Mouse (Mus musculus) hindbrain, embryonic 11.5 days (tissue): ENCODE results near the gene Bnc2. TPM values are rescaled to one million over a fixed set of nuclear protein-coding genes. Genes with fewer than 3 reads are reported as not detected.

ENCODE experiments used
- ATAC-seq: fragments of 200-750 bp; cut with Nextera tagmentation; 2 replicates; pipeline ENCODE4 v1.8.0; 2017; ENCODE audit warnings: mild to moderate bottlenecking, moderate TSS enrichment, moderate library complexity; ENCODE audit not compliant: low FRiP score
- DNase-seq: peaks from one replicate; pipeline ENCODE4 v3.0.0-alpha.2; 2015; ENCODE audit warnings: low spot score
- H3K27ac ChIP-seq: fragments of 300-500 bp; sonication (generic); 2 replicates; pipeline ENCODE4 v1.5.1; 2014; ENCODE audit warnings: mild to moderate bottlenecking, low read depth, low read length
- H3K27me3 ChIP-seq: fragments of 300-500 bp; sonication (generic); 2 replicates; pipeline ENCODE4 v1.6.1; 2014; ENCODE audit warnings: mild to moderate bottlenecking, low read length, moderate library complexity, mixed read lengths; ENCODE audit not compliant: control insufficient read depth, insufficient read depth
- H3K36me3 ChIP-seq: fragments of 300-500 bp; sonication (generic); 2 replicates; pipeline ENCODE4 v1.6.1; 2014; ENCODE audit warnings: mild to moderate bottlenecking, low read length, moderate library complexity, mixed read lengths; ENCODE audit not compliant: control insufficient read depth, insufficient read depth
- H3K4me1 ChIP-seq: fragments of 300-500 bp; sonication (generic); replicated peaks from 2 replicates; pipeline ENCODE4 v1.6.1; 2014; ENCODE audit warnings: low read length, mixed read lengths; ENCODE audit not compliant: control insufficient read depth, insufficient read depth
- H3K4me2 ChIP-seq: fragments of 300-500 bp; sonication (generic); replicated peaks from 2 replicates; pipeline ENCODE4 v1.6.1; 2014; ENCODE audit warnings: mild to moderate bottlenecking, low read depth, low read length
- H3K4me3 ChIP-seq: fragments of 300-500 bp; sonication (generic); 2 replicates; pipeline ENCODE4 v1.5.1; 2014; ENCODE audit warnings: low read depth, low read length
- H3K9ac ChIP-seq: fragments of 300-500 bp; sonication (generic); 2 replicates; pipeline ENCODE4 v1.6.1; 2014; ENCODE audit warnings: low read depth, low read length
- H3K9me3 ChIP-seq: fragments of 300-500 bp; sonication (generic); 2 replicates; pipeline ENCODE4 v1.6.1; 2016; ENCODE audit warnings: low read length; ENCODE audit not compliant: control insufficient read depth
- WGBS: fragments of 180-500 bp; shearing (Covaris S2); extraction: QIAGEN DNeasy Blood & Tissue Kit; methylation state at CpG from one replicate; pipeline ENCODE4 v1.1.7; 2014; 5-methylcytosine and 5-hydroxymethylcytosine counted together
- polyA plus RNA-seq: library from polyadenylated mRNA; unstranded; fragments of >200 nt; fragmentation: Nextera tagmentation; extraction: Ambion mirVana; gene quantifications from 2 replicates; pipeline ENCODE4 v1.2.1, GENCODE M21; 2014

Gene Bnc2
- polyA plus RNA-seq, 1 experiment from 2014 or later, result 16.1 TPM

- ATAC-seq, result no peak
- no peaks in the 10 kb centered on the region for H3K9me3 ChIP-seq
Observed at GRCm38 (mm10) chr4:84449246-84450005, 225.6 kb downstream of the Bnc2 start.

GRCm38 (mm10) chr4:84433324-84433723, 241.8 kb downstream of the Bnc2 start:
- Histone ChIP-seq H3K4me2 (no peak overlapping the region), H3K4me3 (no peak overlapping the region), H3K27me3 (no peaks in the 10 kb centered on the region), H3K36me3 (no peaks in the 10 kb centered on the region), H3K4me1 (no peaks in the 10 kb centered on the region), H3K9me3 (no peaks in the 10 kb centered on the region), H3K9ac (no peak overlapping the region), H3K27ac (no peak overlapping the region)
- DNase-seq (no peak), ATAC-seq (no peak)
- WGBS, result 93% methylated on average over 9 of the region's 9 CpGs

More at GRCm38 (mm10) chr4:84449246-84450005, 225.6 kb downstream of the Bnc2 start:
- Histone ChIP-seq H3K9ac (no peak overlapping the region), H3K4me3 (no peak overlapping the region), H3K27me3 (no peaks in the 10 kb centered on the region), H3K4me1 (no peaks in the 10 kb centered on the region), H3K36me3 (no peaks in the 10 kb centered on the region), H3K4me2 (no peak overlapping the region), H3K27ac (no peak overlapping the region)
- DNase-seq, result no peak
- WGBS, result 86% methylated on average over 7 of the region's 7 CpGs

GRCm38 (mm10) chr4:84431677-84432515, 243.2 kb downstream of the Bnc2 start:
- DNase-seq (no peak), ATAC-seq (no peak)
- H3K4me2 ChIP-seq, result no peak overlapping the region
- no peaks in the 10 kb centered on the region for H3K36me3 ChIP-seq
- no peak overlapping the region for H3K9ac ChIP-seq
- WGBS, result 57% methylated on average over 6 of the region's 6 CpGs
- H3K4me3 ChIP-seq, result no peak overlapping the region
- no peak overlapping the region for H3K27ac ChIP-seq
- H3K9me3 ChIP-seq, result no peaks in the 10 kb centered on the region
- H3K27me3 ChIP-seq, result no peaks in the 10 kb centered on the region
- H3K4me1 ChIP-seq, result no peaks in the 10 kb centered on the region

- Histone ChIP-seq H3K27me3 (no peaks in the 10 kb centered on the region), H3K4me3 (no peak overlapping the region), H3K36me3 (no peaks in the 10 kb centered on the region), H3K4me2 (no peak overlapping the region), H3K27ac (no peak overlapping the region), H3K9me3 (no peaks in the 10 kb centered on the region), H3K9ac (no peak overlapping the region), H3K4me1 (no peaks in the 10 kb centered on the region)
- WGBS, result 89% methylated on average over 3 of the region's 3 CpGs
- DNase-seq (no peak), ATAC-seq (no peak)
Observed at GRCm38 (mm10) chr4:84427955-84428354, 247.1 kb downstream of the Bnc2 start.

GRCm38 (mm10) chr4:84411431-84411830, 263.6 kb downstream of the Bnc2 start:
- H3K4me1 ChIP-seq, result no peaks in the 10 kb centered on the region
- no peaks in the 10 kb centered on the region for H3K9me3 ChIP-seq
- ATAC-seq (no peak), DNase-seq (no peak)
- no peaks in the 10 kb centered on the region for H3K36me3 ChIP-seq
- H3K27me3 ChIP-seq, result no peaks in the 10 kb centered on the region
- no peak overlapping the region for H3K4me2 ChIP-seq
- WGBS, result 95% methylated on average over 2 of the region's 2 CpGs
- no peak overlapping the region for H3K9ac ChIP-seq
- H3K27ac ChIP-seq, result no peak overlapping the region
- H3K4me3 ChIP-seq, result no peak overlapping the region

GRCm38 (mm10) chr4:84407328-84408028, 267.6 kb downstream of the Bnc2 start:
- 54% methylated on average over 6 of the region's 6 CpGs for WGBS
- Histone ChIP-seq H3K36me3 (no peaks in the 10 kb centered on the region), H3K9ac (no peak overlapping the region), H3K4me1 (no peaks in the 10 kb centered on the region), H3K27me3 (no peaks in the 10 kb centered on the region), H3K4me2 (no peak overlapping the region), H3K4me3 (no peak overlapping the region), H3K9me3 (no peaks in the 10 kb centered on the region), H3K27ac (no peak overlapping the region)
- DNase-seq (no peak), ATAC-seq (no peak)

GRCm38 (mm10) chr4:84403356-84404145, 271.5 kb downstream of the Bnc2 start:
- H3K9ac ChIP-seq, result no peak overlapping the region
- DNase-seq (no peak), ATAC-seq (no peak)
- WGBS, result 79% methylated on average over 9 of the region's 9 CpGs
- H3K4me2 ChIP-seq, result no peak overlapping the region
- H3K27ac ChIP-seq, result no peak overlapping the region
- H3K9me3 ChIP-seq, result no peaks in the 10 kb centered on the region
- H3K27me3 ChIP-seq, result no peaks in the 10 kb centered on the region
- no peak overlapping the region for H3K4me3 ChIP-seq
- no peaks in the 10 kb centered on the region for H3K36me3 ChIP-seq
- no peaks in the 10 kb centered on the region for H3K4me1 ChIP-seq

- H3K36me3 ChIP-seq, result no peaks in the 10 kb centered on the region
- 92% methylated on average over 5 of the region's 5 CpGs for WGBS
- H3K9ac ChIP-seq, result no peak overlapping the region
Observed at GRCm38 (mm10) chr4:84388991-84389390, 286.1 kb downstream of the Bnc2 start.

More at GRCm38 (mm10) chr4:84388991-84389390, 286.1 kb downstream of the Bnc2 start:
- no peak overlapping the region for H3K4me3 ChIP-seq
- no peak overlapping the region for H3K27ac ChIP-seq
- H3K27me3 ChIP-seq, result no peaks in the 10 kb centered on the region
- no peaks in the 10 kb centered on the region for H3K4me1 ChIP-seq
- no peaks in the 10 kb centered on the region for H3K9me3 ChIP-seq
- no peak for DNase-seq
- no peak for ATAC-seq
- H3K4me2 ChIP-seq, result no peak overlapping the region
